Comparison of ENCODE assay signal across 20 mouse cellular contexts in the genomic region with DNA sequence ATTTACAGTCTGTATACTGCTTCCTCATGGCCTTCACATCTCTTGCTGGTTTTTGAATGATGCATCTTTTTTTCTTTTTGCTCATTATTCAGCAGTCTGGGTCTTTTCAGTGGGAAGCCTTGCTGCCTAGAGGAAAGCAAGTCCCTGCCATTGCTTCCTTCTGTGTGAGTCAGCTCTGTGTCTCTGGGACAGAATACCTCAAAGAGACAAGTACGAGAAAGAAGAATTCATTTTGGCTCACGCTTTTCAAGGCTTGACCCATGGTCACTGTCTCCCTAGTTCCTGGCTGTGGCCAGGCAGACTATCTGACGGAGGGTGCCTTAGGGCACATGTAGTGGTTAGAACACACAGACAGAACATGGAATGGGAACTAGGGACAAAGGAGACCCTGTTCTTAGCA. TPM values are rescaled to one million over a fixed set of nuclear protein-coding genes. Genes with fewer than 3 reads are reported as not detected.
DNase-seq lines count a peak whose midpoint lies in the region; ATAC-seq lines count a peak whose summit lies in the region.
"Had no signal": no experiment of that assay in that cellular context is flagged by ENCODE, and none has a peak within 500 bp of the region (broad histone marks: within the 10 kb centered on the region; RNA-seq: fewer than 3 reads in every experiment).

No protein-coding gene starts in this region.

- 77% methylated on average over 3 of the region's 3 CpGs for WGBS in limb, embryonic 13.5 days
- 85% methylated on average over 3 of the region's 3 CpGs for WGBS in limb, embryonic 10.5 days
- 75% methylated on average over 3 of the region's 3 CpGs for whole genome bisulfite sequencing in neural tube, embryonic 13.5 days
- WGBS in neural tube, embryonic 15.5 days: 78% methylated on average over 3 of the region's 3 CpGs

- peaks cover 6% of the 10 kb centered on the region; the same call in 1 of the 2 replicates for H3K4me1 ChIP-seq in limb, embryonic 13.5 days
- peaks cover 15% of the 10 kb centered on the region for H3K4me1 ChIP-seq in limb, embryonic 10.5 days
- peaks cover 30% of the 10 kb centered on the region for H3K4me1 ChIP-seq in neural tube, embryonic 13.5 days (replicated peaks)
- H3K4me1 ChIP-seq in neural tube, embryonic 15.5 days: peaks cover 34% of the 10 kb centered on the region
- H3K4me1 ChIP-seq: embryonic facial prominence, embryonic 12.5 days had no signal

- no peak overlapping the region for H3K4me2 ChIP-seq in limb, embryonic 13.5 days (replicated peaks)
- H3K4me2 ChIP-seq in neural tube, embryonic 13.5 days: no peak overlapping the region
- no peak overlapping the region for H3K4me2 ChIP-seq in neural tube, embryonic 15.5 days
- H3K4me2 ChIP-seq: embryonic facial prominence, embryonic 12.5 days; forebrain, embryonic 15.5 days; hindbrain, embryonic 14.5 days had no signal

- H3K9ac ChIP-seq in limb, embryonic 13.5 days: no peak overlapping the region
- H3K9ac ChIP-seq in neural tube, embryonic 13.5 days: no peak overlapping the region
- no peak overlapping the region for H3K9ac ChIP-seq in neural tube, embryonic 15.5 days (replicated peaks)
- H3K9ac ChIP-seq: embryonic facial prominence, embryonic 12.5 days; forebrain, embryonic 15.5 days; hindbrain, embryonic 14.5 days had no signal

- no peak overlapping the region for H3K4me3 ChIP-seq in limb, embryonic 13.5 days
- no peak overlapping the region for H3K4me3 ChIP-seq in limb, embryonic 10.5 days
- H3K4me3 ChIP-seq in neural tube, embryonic 13.5 days: no peak overlapping the region
- no peak overlapping the region for H3K4me3 ChIP-seq in neural tube, embryonic 15.5 days (replicated peaks)
- H3K4me3 ChIP-seq: embryonic facial prominence, embryonic 12.5 days; forebrain, embryonic 15.5 days; heart, embryonic 10.5 days had no signal

- DNase-seq in adrenal gland, adult 2 months: peak; percentile 67
- no peak for DNase-seq in adrenal gland, adult 18-20 months (ENCODE audit: low spot score in 2 of 2)
- DNase-seq in limb, embryonic 10.5 days (ENCODE audit: low spot score): no peak
- no peak for DNase-seq in neural tube, embryonic 10.5 days (ENCODE audit: extremely low spot score, low spot score)
- no peak for DNase-seq in kidney, postnatal 25 days
- DNase-seq: cerebellum, adult 11-12 months; cerebellum, adult 9-10 months; heart, adult 18-20 months; heart, postnatal 10 days; heart, postnatal 4 days had no signal

- H3K27ac ChIP-seq in limb, embryonic 13.5 days: 0 out of 2 replicates have a peak overlapping the region, but pooled peaks have one; percentile 15
- no peak overlapping the region for H3K27ac ChIP-seq in limb, embryonic 10.5 days
- H3K27ac ChIP-seq in neural tube, embryonic 13.5 days (replicated peaks): peak overlapping the region; percentile 54; the same call in 1 of the 2 replicates
- H3K27ac ChIP-seq in neural tube, embryonic 15.5 days (replicated peaks): peak overlapping the region; percentile 54
- H3K27ac ChIP-seq: embryonic facial prominence, embryonic 12.5 days; forebrain, embryonic 15.5 days; heart, embryonic 10.5 days had no signal

- no peaks in the 10 kb centered on the region for H3K27me3 ChIP-seq in limb, embryonic 13.5 days
- no peaks in the 10 kb centered on the region for H3K27me3 ChIP-seq in limb, embryonic 10.5 days (ENCODE audit: low read depth, poor library complexity, severe bottlenecking)
- no peaks in the 10 kb centered on the region for H3K27me3 ChIP-seq in neural tube, embryonic 13.5 days
- H3K27me3 ChIP-seq in neural tube, embryonic 15.5 days (replicated peaks): no peaks in the 10 kb centered on the region
- H3K27me3 ChIP-seq: embryonic facial prominence, embryonic 12.5 days; forebrain, embryonic 15.5 days had no signal

- H3K9me3 ChIP-seq in limb, embryonic 13.5 days: no peaks in the 10 kb centered on the region
- H3K9me3 ChIP-seq in limb, embryonic 10.5 days (replicated peaks): no peaks in the 10 kb centered on the region
- no peaks in the 10 kb centered on the region for H3K9me3 ChIP-seq in neural tube, embryonic 13.5 days
- H3K9me3 ChIP-seq in neural tube, embryonic 15.5 days (replicated peaks): no peaks in the 10 kb centered on the region
- H3K9me3 ChIP-seq: embryonic facial prominence, embryonic 12.5 days; forebrain, embryonic 15.5 days; heart, embryonic 10.5 days had no signal

- ATAC-seq in limb, embryonic 13.5 days (ENCODE audit: low FRiP score, low read depth): no peak
- ATAC-seq in neural tube, embryonic 13.5 days (ENCODE audit: low read depth): no peak
- ATAC-seq in neural tube, embryonic 15.5 days (ENCODE audit: low FRiP score): no peak
- ATAC-seq: activated CD4-positive, CD25-positive, alpha-beta regulatory T cell, adult 4 months; forebrain, embryonic 15.5 days; inflammation-experienced regulatory T-cells, adult 6 months; Patski had no signal

- H3K36me3 ChIP-seq in limb, embryonic 13.5 days: no peaks in the 10 kb centered on the region
- H3K36me3 ChIP-seq in limb, embryonic 10.5 days: no peaks in the 10 kb centered on the region
- H3K36me3 ChIP-seq in neural tube, embryonic 13.5 days: no peaks in the 10 kb centered on the region
- no peaks in the 10 kb centered on the region for H3K36me3 ChIP-seq in neural tube, embryonic 15.5 days
- H3K36me3 ChIP-seq: embryonic facial prominence, embryonic 12.5 days; forebrain, embryonic 15.5 days; heart, embryonic 10.5 days had no signal

RNA-seq across cellular contexts. Expression of gene Spcs2, which starts 30.7 kb away (rescaled TPM):
- 100 to 1,000 TPM; 150 to 186 TPM for total RNA-seq in adrenal gland, adult 2 months (2021)
- polyA plus RNA-seq in adrenal gland, adult 2 months (2012; rRNA removed): 10.0 and 13.1 TPM in 2 replicates
- 100 to 1,000 TPM; 150 to 191 TPM for total RNA-seq in adrenal gland, adult 18-20 months (2021)
- polyA plus RNA-seq in limb, embryonic 13.5 days (2015; fragmentation: Nextera tagmentation; extraction: Ambion mirVana): 380 and 391 TPM in 2 replicates
- 348 and 375 TPM in 2 replicates for polyA plus RNA-seq in limb, embryonic 10.5 days (2016; fragmentation: Nextera tagmentation; extraction: Ambion mirVana)
- polyA plus RNA-seq in neural tube, embryonic 13.5 days (2015; fragmentation: Nextera tagmentation; extraction: Ambion mirVana): 329 and 360 TPM in 2 replicates
- polyA plus RNA-seq in neural tube, embryonic 15.5 days (2015; fragmentation: Nextera tagmentation; extraction: Ambion mirVana): 284 and 313 TPM in 2 replicates

RNA-seq across cellular contexts. Expression of gene Xrra1, which starts 35.1 kb away (rescaled TPM):
- 10 to 100 TPM in 1 of 2 experiments, under 1 TPM in 1; 0.41 to 10.0 TPM for total RNA-seq in adrenal gland, adult 2 months (2021)
- 38.1 and 64.4 TPM in 2 replicates for polyA plus RNA-seq in adrenal gland, adult 2 months (2012; rRNA removed)
- 1 to 10 TPM in 1 of 2 experiments, not detected in 1; 2.8 TPM for total RNA-seq in adrenal gland, adult 18-20 months (2021)
- 0.15 and 0.27 TPM in 2 replicates for polyA plus RNA-seq in limb, embryonic 13.5 days (2015; fragmentation: Nextera tagmentation; extraction: Ambion mirVana)
- polyA plus RNA-seq in limb, embryonic 10.5 days (2016; fragmentation: Nextera tagmentation; extraction: Ambion mirVana): 0.31 and 0.35 TPM in 2 replicates
- 0.28 and 0.69 TPM in 2 replicates for polyA plus RNA-seq in neural tube, embryonic 13.5 days (2015; fragmentation: Nextera tagmentation; extraction: Ambion mirVana)
- 0.84 and 0.97 TPM in 2 replicates for polyA plus RNA-seq in neural tube, embryonic 15.5 days (2015; fragmentation: Nextera tagmentation; extraction: Ambion mirVana)
- polyA plus RNA-seq: inflammation-experienced regulatory T-cells, adult 6 months had no signal

Comparison
In these comparisons a context has a peak if more than half of its experiments do, and no peak if none do; other contexts are left out.
1. RNA of gene Spcs2, which starts 30.7 kb away (polyA plus RNA-seq): 380 to 391 TPM in limb, embryonic 13.5 days, 348 to 375 TPM in limb, embryonic 10.5 days, 329 to 360 TPM in neural tube, embryonic 13.5 days and 284 to 313 TPM in neural tube, embryonic 15.5 days; 10.0 to 13.1 TPM in adrenal gland, adult 2 months; every median in the first group is over 10 times any median in the second.
2. RNA of gene Xrra1, which starts 35.1 kb away (polyA plus RNA-seq): 38.1 to 64.4 TPM in adrenal gland, adult 2 months; 0.84 to 0.97 TPM in neural tube, embryonic 15.5 days, 0.31 to 0.35 TPM in limb, embryonic 10.5 days, 0.28 to 0.69 TPM in neural tube, embryonic 13.5 days and 0.15 to 0.27 TPM in limb, embryonic 13.5 days; every median in the first group is over 10 times any median in the second.